Mouse (Mus musculus) bone marrow, adult 2 months (tissue): ENCODE measurements around the gene Fgfr2. TPM values are rescaled to one million over a fixed set of nuclear protein-coding genes. Genes with fewer than 3 reads are reported as not detected.

Source experiments
- H3K27ac ChIP-seq: fragments of 200-500 bp; 2 replicates; pipeline ENCODE4 v1.5.1; 2012; ENCODE audit warnings: low read depth, mild to moderate bottlenecking, control low read depth, inconsistent platforms, low read length; ENCODE audit not compliant: control insufficient read depth, poor library complexity, insufficient read depth
- H3K4me1 ChIP-seq: fragments of 200-500 bp; 2 replicates; pipeline ENCODE4 v1.6.1; 2011; ENCODE audit warnings: low read length; ENCODE audit not compliant: control insufficient read depth, insufficient read depth
- H3K4me3 ChIP-seq: fragments of 200-500 bp; replicated peaks from 2 replicates; pipeline ENCODE3; 2011; ENCODE audit warnings: mild to moderate bottlenecking, low read depth, low read length, control low read depth; ENCODE audit not compliant: control insufficient read depth
- CTCF ChIP-seq: fragments of 200-500 bp; IDR thresholded peaks from 2 replicates; pipeline ENCODE4 v1.5.1; 2011; ENCODE audit warnings: low read length, control low read depth; ENCODE audit not compliant: control insufficient read depth, insufficient read depth
- POLR2A ChIP-seq: fragments of 200-500 bp; IDR thresholded peaks from 2 replicates; pipeline ENCODE4 v1.6.1; 2011; ENCODE audit warnings: low read depth, mild to moderate bottlenecking, control low read depth, low read length, borderline replicate concordance; ENCODE audit not compliant: control insufficient read depth
- WGBS: fragments of 180-500 bp; shearing (Covaris S2); methylation state at CpG from one replicate; pipeline ENCODE4 v1.1.7; 2018; 5-methylcytosine and 5-hydroxymethylcytosine counted together
- polyA plus RNA-seq: library from polyadenylated mRNA; stranded (reverse); fragments of >200 nt; gene quantifications from 2 replicates; pipeline ENCODE4 v1.2.4, GENCODE M21; 2011; ENCODE audit warnings: low replicate concordance; ENCODE audit not compliant: missing spikeins, insufficient read depth, insufficient read length

Fgfr2 gene
- polyA plus RNA-seq, 1 experiment = 8.2 TPM

DNA sequence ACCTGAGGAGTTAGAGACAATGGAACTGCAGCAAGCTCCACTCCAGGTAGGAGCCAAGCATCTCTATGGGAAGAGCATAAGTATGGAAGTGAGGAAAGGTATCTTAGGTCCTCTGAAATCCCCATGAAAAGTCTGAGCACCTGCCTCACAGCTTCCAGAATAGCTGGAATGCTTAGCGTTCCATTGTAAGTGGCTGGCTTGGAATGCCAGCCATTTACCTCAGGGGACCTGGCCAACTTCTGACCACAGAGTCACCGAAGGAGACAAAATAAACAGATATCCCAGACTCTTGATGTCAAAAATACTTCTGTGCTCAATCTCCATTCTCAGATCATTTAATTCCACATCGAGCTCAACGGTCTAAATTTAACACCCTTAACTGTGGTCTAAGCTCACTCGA is 2946.1 kb downstream of the Fgfr2 start:
- H3K4me3 ChIP-seq = no peak overlapping the region
- WGBS = 78% methylated on average over 5 of the region's 5 CpGs
- H3K4me1 ChIP-seq = no peaks in the 10 kb centered on the region
- no peak for TF ChIP-seq POLR2A
- no peak for TF ChIP-seq CTCF
- H3K27ac ChIP-seq = no peak overlapping the region

DNA sequence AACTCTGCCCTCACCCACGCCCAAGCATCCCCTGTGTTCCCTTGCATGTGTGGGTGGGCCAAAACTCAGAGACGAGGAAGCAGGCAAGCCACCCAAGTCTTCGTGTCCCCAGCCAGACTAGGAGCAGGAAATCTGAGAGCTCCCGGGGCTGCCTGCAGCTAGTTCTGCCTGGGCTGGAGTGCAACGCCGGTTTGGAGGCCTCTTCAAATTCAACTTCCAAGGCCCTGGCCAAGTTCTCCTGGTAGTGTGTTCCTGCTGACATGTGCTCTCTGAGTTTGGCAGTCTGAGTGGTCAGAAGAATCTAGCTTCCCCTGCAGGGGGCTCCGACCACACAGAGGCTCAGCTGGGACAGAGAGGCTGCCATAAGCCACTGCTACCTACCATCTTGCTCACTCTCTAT is 2948.6 kb downstream of the Fgfr2 start:
- Histone ChIP-seq H3K4me1 (no peaks in the 10 kb centered on the region), H3K27ac (no peak overlapping the region), H3K4me3 (no peak overlapping the region)
- WGBS = 56% methylated on average over 7 of the region's 7 CpGs
- TF ChIP-seq POLR2A (no peak), CTCF (no peak)

DNA sequence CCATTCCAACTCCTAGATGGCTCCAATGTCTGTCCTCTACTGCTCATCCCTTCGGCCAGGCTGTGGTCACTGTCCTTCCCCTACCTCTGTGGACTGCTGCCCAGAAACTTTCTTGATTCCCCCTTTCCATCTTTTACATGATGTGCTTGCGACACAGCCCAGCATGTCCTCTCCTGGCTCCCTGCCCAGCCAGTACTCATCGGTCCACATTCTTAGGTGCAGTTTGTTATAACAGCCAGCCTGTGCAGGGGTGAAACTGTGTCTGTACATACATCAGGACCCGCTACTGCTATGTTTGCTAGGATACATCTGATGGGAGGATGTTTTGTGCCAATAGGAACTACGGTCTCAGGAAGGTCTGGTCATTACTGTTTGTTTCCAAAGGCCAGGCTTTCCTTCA is 2949.2 kb downstream of the Fgfr2 start:
- TF ChIP-seq POLR2A = no peak
- TF ChIP-seq CTCF = no peak
- H3K4me3 ChIP-seq = no peak overlapping the region
- 68% methylated on average over 5 of the region's 5 CpGs for WGBS
- no peak overlapping the region for H3K27ac ChIP-seq
- H3K4me1 ChIP-seq = no peaks in the 10 kb centered on the region

DNA sequence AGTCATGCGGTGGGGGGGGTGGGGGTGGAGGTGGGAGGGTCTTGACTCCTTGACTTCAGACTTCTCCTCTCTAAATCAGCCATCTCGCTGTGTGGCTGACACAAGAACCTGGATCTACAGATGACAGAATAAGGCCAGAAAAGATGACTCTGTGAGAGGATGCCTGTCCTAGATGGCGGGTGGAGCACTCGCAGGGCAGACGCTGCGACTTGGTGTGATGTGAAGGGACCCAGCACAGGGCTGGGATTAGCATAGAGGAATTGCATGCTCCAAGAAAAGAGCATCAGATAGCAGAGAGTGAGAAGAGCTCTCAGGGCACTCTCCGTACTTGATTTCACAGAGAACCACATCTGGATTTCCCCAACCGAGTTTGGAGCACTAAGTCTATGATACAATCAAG is 2953.0 kb downstream of the Fgfr2 start:
- WGBS = 80% methylated on average over 8 of the region's 8 CpGs
- no peak for TF ChIP-seq CTCF
- no peak for TF ChIP-seq POLR2A
- Histone ChIP-seq H3K4me1 (no peaks in the 10 kb centered on the region), H3K27ac (no peak overlapping the region), H3K4me3 (no peak overlapping the region)

DNA sequence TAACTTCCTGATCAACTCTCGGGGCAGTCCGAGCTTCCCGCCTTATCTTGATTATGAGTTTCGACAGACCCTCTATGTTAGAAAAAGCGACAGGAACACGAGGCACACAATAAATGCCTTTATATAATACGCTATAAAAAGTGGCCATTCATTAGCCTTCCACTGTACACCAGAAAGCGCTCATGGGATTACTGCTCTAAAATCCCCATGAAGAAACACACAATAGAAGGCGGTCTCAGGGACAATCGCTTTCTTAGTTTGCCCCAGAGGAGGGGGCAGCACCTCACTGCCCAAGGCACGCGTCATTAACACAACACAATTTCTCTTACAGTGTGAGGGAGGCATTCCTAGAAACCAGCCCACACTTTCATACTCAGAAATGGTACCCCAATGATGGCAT is 2954.9 kb downstream of the Fgfr2 start:
- Histone ChIP-seq H3K27ac (no peak overlapping the region), H3K4me1 (no peaks in the 10 kb centered on the region), H3K4me3 (no peak overlapping the region)
- WGBS = 64% methylated on average over 12 of the region's 12 CpGs
- TF ChIP-seq CTCF (no peak), POLR2A (no peak)

DNA sequence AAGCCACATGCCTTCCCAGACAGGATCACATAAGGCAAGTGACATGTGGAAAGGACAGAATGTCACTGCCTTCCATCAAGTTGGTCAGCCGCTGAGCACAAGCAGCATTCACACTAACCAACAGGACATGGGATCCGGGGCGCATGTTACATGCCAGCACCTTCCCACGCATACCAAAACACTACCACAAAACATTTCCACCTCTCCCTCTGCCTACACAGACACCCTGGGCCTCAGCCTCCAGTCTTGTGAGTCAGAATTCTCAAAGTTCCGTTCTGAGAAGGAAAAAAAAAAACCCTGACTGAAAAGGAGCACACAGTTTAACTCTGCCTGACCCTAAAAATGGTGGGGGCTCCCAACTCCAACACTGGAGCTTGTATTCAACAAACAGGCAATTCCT is 2955.9 kb downstream of the Fgfr2 start:
- H3K4me1 ChIP-seq = no peaks in the 10 kb centered on the region
- 71% methylated on average over 5 of the region's 5 CpGs for WGBS
- no peak overlapping the region for H3K27ac ChIP-seq
- no peak overlapping the region for H3K4me3 ChIP-seq
- TF ChIP-seq POLR2A (no peak), CTCF (no peak)

DNA sequence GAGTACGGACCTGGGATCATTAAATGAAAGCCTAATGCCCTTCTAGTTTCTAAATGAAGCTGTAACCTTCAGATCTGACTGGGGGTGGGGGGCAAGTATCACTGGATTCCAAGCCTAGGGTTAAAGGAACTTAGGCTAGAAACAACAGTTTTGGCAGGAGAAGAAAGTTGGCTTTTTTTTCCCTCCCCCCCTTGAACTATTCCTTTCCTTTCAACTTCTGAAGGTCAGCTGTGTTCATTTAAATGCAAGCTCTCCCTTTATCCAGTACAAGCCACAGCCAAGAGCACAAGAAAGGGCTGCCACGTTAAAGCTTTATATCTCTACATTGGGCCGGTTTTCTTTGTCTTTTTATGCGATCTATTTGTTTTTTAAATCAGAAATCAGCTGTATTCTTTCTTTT is 2957.0 kb downstream of the Fgfr2 start:
- no peak for TF ChIP-seq POLR2A
- no peaks in the 10 kb centered on the region for H3K4me1 ChIP-seq
- WGBS = 82% methylated on average over 4 of the region's 4 CpGs
- no peak overlapping the region for H3K4me3 ChIP-seq
- H3K27ac ChIP-seq = no peak overlapping the region

DNA sequence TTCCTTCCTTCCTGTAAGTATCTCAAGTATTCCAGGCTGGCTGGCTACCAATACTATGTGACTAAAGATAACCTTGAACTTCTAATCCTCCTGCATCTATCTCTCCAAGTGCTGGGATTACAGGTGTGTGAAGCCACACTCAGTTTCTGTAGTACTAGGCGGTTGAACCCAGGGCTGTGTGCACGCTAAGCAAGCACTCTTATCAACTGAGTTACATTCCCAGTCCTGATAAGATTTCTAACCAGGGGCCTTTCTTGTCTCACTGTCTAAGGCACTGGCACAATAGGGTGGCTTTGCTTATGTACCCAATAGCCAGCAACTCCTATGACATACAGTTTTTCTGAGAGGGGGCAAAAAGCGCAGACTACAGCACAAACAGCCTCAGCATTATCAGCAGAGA is 2957.7 kb downstream of the Fgfr2 start:
- no peaks in the 10 kb centered on the region for H3K4me1 ChIP-seq
- no peak for TF ChIP-seq CTCF
- no peak for TF ChIP-seq POLR2A
- no peak overlapping the region for H3K4me3 ChIP-seq
- H3K27ac ChIP-seq = no peak overlapping the region
- 85% methylated on average over 3 of the region's 3 CpGs for WGBS

DNA sequence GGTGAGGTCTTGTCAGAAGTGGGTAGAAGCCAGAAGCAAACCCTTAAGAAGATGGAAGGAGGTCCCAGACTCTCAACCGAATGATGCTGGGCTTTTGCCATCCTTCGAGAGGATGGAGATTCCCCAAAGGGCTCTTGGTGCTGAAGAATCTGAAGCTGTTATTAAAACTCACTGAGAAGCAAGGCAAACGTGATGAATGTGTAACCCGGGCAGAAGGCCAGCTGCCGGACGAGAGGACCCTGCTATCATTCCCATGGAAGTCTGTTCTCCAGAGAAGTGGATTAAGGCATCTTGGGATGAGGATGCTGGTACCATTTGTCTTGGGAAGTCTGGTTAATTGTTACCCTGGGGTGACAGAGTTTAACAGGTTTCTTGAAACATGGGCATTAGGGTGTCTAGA is 2960.4 kb downstream of the Fgfr2 start:
- 74% methylated on average over 6 of the region's 6 CpGs for WGBS
- TF ChIP-seq CTCF (no peak), POLR2A (no peak)
- Histone ChIP-seq H3K4me3 (no peak overlapping the region), H3K4me1 (no peaks in the 10 kb centered on the region), H3K27ac (no peak overlapping the region)
